Mouse (Mus musculus) mature B cell (primary cell): ENCODE results near the gene Astn2.

Experiments used
- in situ Hi-C: fragments of 300-500 bp; cut with MboI; formaldehyde crosslinking; loops from 2 replicates; pipeline ENCODE4 v1.14.3; 2019

The Astn2 gene

DNA sequence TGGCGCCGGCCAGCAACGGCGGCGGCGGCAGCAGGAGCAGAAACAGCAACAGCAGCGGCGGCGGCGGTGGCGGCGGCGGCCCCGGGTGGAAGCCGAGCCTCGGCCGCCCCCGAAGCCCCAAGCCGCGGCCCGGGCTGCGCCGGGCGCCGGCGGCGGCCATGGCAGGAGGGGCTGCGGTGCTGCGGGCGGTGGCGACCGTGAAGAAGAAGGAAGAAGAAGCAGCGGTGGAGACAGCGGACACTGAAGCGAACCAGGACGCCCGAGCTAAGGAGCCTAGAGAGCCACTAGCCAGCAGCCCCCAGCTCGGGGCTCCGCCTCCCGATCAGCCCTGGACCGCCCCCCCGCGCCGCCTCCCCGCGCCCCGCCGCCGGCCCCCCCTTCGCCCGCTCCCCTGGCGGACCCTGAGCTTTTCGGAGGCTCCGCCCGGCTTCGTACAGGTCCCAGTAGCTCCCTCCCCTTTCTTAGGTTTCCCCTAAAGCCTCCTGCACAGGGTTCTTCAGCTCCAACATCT, at the start of gene Astn2:
Astn2 (minus strand) TSS at position 411 of the 511 bp plus-strand sequence.
- in situ Hi-C loops: no loop called here

DNA sequence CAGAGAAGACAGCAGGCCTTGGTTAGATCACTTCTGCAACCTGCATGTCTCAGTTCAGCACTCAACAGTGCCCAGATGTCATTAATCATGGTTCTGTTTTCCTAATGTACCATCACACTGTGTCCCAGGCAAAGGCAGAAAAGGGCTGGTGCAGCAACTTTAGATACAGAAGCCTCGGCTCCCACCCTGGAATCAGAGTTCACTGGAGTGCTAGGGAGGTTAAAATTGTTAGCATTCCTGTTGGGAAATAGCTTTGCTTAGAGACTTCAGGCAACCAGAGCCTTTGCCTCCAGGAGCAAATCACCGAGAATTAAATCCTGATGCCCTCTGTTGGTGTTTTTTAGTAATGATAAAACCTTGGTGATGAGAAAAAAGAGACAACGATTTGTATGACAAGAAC, 45.7 kb upstream of the Astn2 start:
- in situ Hi-C loops: no loop called here

DNA sequence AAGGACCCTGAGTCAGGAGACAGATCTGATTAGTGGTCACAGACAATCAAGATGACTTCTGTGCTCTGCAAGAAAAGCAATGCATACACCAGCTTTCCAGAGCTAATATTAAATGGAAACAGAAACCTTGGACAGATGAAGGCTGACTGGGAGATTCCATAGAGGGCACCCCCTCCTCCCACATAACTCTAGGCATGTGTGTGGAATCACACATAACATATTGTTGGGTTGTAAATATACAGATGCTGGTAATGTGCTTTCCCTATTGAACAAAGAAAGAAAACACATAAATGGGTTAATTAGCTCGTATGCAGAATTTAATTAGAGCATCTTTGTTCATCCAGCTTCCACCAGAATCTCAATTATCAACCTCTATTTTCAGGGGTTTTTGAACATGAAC, 26.8 kb upstream of the Astn2 start:
- in situ Hi-C loops: no loop called here

DNA sequence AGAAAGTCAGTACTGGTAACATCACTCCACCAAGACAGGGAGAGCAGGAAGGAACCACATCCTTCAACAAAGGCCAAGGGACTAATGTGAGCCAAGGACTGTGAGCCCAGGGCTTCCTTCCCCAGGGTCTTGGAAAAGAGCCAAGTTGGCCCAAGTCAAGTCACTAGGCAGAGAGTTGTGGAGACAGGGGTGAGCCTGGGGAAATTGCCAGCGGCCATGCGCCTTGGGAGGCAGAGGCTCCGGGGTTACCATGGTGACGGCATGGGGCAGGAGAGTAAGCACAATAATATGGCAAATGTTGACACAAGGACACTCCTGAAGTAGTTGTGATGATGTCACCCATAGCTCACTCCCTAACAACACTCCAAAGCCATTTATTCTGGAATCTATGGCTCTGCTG, 21.4 kb upstream of the Astn2 start:
- in situ Hi-C loops: no loop called here

DNA sequence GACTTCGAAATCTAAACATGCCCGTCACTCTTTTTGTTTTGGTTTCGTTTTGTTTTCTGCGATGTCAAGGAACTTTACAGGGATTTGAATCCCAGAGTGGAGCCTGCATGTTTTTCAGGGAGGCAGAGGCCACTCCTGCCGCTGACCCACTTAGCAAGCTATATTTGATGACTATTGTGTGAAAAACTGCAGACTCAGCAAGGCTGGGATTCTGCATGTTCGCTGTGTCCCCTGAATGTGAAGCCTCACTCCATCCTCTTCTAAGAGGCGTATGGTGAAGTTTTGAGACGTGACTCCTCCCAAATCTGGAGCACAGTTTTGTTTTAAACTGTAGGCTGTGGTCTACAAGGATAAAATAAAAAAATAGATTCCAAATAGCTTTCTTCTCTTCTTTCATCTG, 10.4 kb upstream of the Astn2 start:
- in situ Hi-C loops: no loop called here

DNA sequence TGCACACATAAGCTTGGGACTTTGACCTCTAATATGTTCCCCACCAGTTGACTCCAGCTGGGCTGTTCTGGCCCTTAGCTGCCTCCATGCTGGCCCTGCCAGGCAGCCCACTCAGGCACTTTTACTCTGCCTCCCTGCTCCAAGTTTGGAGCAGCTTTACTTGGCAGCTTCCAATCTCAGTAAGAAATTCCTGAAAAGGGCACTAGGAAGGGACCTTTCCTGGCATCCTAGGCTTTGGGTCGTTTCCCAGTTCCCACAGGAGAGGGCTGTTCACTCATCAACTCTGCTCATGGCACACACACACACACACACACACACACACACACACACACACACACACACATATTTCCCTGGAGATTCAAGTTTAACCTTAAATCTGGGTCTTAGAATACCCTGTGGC, 675 bp upstream of the Astn2 start:
- in situ Hi-C loops: no loop called here

DNA sequence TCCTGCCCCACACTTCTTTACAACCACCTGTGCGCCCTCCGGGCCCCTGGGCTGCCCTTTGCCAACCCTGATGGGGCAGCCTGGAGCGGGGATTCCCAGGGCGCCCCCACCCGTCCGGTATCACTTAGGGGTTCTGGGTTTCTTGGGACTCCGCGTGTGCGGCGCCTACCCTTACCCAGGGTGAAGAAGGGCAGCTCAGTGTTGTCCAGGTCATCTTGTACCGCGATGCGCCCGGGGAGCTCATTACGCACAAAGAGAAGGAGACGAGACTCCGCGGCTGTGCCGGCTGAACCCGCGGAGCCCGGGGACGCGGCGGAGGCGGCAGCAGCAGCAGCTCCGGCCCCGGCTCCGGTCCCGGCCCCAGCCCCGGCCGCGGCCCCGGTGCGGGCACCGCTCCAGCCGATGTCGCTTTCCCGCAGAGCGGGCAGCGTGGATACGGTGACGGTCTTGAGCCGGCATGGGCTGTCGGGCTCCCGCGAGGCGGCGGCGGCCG, 657 bp downstream of the Astn2 start:
- in situ Hi-C loops: no loop called here

DNA sequence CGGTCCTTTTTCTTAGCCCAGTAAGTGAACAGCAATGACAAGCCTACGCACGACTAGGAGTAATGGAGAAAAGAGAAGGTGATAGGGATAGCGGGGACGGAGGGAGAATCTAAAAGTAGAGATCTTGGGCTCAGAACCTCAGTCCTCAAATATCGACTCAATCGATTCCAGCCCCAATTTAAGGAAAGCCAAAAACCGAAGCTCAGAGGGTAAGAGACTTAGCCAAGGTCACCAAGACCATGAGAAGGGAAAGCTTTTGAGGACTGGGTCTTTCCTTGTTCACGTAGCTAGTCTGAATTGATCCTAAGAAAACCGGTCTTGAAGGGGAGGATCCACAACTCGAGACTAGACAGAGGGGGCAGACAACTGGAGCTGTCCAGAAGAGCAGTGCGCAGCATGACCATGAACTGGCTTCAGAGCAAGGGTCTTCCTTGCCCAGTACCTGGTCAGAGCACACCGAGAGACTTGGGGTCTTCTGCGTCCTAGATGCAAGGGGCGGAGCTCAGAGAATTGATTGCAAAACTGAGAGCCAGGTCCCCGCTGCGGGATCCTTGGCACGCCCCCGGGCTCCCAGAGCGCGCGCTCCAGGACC, 1.2 kb downstream of the Astn2 start:
- in situ Hi-C loops: no loop called here

DNA sequence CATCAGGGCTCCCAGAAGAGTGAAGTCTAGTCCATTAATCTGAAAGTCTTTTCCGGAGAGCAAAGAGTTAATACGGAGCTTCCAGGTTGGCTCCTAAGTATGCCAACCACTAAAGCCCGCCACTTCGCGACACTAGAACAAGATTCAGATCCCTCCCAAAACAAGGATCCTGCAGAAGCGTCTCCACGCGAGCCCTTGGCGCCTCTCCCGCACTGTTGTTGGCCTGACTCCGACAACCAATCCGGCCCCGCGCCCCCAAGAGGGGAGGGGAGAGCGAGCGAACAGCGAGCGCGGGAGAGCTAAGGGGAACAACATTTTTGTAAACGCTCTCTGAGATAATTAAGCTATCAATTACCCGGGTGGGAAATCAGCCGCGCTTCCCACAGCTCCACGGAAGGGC, 1.8 kb downstream of the Astn2 start:
- in situ Hi-C loops: no loop called here

DNA sequence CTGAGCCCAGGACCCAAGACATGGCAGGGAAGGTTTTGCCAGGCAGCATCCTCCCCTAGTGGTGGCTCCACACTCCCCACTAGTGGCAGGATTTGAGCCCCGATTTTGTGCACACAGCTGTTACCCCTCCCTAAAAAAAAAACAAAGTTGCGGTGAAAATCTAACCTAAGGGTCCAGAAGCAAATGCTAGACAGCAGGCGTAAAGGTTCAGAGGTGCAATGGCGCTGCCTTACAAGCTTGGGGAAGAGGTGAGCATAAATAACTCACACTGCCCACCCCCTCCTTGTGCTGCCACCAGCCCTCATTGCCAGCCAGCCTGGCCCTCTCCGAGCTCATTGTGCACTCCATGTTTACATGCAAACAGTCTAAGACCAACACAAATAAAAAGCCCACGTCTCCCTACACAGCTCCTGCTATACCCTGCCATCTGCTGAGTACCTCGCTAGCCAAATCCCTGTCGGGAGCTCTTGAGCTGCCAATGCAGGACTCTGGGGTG, 3.2 kb downstream of the Astn2 start:
- in situ Hi-C loops: no loop called here

DNA sequence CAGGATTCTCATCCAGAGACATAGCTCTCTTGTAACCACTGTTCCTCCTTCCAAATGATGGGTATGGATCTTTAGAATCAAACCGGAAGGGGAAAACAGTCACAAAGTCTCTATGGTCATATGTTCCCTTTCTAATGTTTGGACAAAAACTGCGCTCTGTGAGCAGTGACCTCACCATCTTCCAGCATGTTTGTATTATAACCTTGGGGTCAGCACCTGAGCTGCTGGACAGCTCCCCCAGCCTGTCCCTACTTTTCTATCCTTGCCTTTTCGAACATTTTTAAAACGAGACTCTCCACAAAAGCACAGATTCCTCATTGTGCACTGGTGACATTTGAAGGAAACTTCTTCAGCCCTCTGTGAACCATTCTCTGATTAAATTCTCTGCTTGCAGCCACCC, 5.3 kb downstream of the Astn2 start:
- in situ Hi-C loops: no loop called here

DNA sequence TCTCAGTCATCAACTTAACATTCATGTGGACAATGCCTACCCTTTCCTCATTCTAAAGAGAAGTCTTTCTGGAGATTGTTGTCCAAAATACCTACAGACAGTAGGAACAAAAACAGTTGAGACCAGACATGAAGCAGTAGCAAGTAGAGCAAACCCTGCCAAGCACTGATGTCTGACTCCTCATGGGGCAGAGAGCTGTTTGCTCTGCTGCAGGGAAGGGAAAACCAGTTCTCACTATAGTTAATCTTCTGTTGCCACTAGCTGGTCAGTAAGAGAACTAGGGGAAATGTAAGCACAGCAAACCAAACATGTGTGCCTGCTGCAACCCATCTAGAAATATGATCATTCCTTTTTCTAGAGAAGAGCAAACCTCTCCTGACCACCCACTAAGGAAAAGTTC, 7.2 kb downstream of the Astn2 start:
- in situ Hi-C loops: no loop called here

DNA sequence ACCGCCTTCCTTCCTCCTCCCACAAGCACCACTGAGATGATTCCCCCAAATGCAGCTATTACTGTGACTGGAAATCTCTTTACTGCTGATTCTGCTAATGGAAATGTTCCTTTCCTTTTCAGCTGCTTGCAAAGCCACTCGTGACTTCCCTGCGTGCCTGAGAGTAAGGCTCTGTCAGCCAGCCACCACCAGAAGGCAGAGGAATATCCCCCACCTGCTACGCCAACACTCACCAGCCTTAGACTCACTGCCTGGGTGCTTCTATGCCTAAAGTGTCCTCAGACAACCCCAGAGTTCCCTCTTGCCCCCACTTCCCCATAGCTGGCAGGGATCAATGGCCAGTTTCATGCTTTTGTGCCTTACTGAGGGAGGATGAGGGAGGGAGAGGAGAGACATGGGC, 11.1 kb downstream of the Astn2 start:
- in situ Hi-C loops: no loop called here

DNA sequence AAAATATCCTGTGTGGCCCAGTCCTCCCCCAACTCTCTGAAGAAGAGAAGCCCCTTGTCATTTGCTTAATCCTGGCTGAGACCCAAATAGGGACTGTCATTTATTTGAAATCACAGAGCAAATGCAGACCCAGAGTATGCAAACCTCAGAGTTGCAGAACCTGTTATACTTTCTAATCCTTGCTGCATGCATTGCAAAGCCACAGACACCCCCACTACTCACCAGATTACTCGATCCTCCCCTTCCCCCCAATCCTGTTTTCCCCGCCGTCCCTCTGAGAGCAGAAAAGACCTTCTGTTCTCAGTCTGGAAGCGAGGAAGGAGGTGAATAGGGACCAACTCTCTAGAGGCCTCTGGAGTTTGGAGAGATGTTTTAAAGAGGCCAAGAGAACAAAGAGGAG, 13.9 kb downstream of the Astn2 start:
- in situ Hi-C loops: no loop called here

DNA sequence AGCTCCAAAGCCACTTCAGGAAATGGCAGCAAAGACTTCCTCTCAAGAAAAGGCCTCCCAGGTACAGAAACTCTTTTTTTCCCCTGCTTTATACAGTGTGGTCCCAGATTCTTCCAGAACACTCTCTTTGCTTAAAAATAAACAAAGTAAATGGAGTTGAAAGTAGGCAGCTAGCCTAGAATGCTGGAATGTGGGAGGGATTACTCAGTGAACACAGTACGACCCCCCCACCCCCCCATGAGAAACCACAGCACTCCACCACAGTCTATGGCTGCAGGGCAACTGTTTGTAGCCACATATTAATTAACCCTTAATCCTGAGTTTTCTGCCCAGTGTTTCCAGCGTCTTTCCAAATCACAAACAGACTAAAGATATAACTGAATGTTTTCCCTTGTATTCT, 25.8 kb downstream of the Astn2 start:
- in situ Hi-C loops: no loop called here

DNA sequence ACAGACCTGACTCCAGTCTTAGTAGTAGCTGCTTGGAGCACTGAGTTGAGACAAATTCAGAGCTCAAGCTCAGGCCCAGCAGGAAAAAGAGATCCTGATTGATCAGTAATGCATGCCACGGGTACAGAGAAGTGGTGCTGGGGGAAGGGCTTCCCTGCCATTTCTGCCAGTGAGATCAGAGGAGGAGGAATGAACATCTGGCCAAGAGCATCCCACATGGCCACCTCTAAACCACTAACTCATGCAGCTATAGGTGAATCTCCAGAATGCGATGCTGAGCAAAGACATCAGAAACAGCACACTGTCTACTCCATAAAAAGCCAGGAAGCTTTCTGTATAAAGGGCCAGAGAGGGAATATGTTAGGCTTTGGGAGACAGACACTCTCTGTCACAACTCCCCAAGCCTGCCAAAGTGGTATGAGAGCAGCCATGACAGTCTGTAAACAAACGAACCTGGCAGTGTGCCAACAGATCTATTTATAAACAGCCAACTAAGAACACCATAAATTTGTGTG, 33.8 kb downstream of the Astn2 start:
- in situ Hi-C loops: no loop called here

DNA sequence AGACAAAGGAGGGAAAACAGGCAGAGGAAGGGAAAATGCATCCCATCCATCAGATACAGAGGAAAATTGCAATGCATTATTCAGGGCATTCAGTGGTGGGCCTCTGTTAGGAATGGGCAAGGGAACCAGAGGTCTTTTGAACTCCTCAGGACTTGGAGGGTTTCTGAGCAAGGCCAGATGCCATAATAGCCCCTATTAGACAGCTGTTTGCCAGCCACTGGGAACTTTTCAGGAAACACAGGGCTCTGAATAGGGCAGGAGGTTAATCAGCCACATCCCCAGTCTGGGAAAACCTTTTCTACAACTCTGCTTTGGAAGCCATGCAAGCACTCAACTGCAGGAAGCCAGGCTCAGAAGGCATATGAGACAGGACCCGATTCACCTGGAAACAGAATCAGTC, 38.9 kb downstream of the Astn2 start:
- in situ Hi-C loops: no loop called here

DNA sequence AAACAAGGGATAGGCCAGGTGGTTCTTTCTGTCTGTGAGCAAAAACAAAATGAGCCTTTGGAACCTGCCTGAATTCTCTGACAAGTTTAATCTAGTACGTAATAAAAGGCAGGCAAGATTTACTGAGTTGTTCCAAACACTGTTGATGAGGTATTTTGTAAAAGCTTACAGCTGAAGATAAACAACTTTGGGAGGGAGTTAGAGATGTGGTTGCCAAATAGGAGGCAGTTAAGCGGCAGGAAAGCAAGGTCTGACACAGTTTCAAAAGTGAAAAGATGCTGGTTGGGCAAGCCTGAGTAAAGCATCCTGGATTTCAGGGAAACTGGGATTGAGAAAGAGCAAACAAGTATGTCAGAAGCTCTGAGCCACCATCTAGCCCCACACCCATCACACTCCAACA, 59.8 kb downstream of the Astn2 start:
- in situ Hi-C loops: no loop called here

DNA sequence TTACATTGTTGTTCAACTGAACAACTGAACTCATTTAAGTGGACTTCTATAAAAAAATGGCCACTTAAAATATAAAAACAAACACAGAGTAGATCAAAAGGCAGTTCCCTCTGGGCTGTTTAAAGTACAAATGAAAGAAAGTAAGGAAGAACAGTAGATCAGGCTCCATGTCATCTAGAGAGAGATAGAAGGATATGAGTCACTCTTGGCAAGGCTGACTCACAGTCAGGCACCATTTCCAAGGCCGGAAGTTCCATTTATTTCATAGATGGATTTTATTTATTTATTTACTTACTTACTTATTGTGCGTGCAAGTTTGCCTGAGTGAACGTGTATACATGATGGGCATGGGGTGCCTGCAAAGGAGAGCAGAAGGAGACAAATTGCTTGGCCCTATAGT, 67.0 kb downstream of the Astn2 start:
- in situ Hi-C loops: no loop called here

DNA sequence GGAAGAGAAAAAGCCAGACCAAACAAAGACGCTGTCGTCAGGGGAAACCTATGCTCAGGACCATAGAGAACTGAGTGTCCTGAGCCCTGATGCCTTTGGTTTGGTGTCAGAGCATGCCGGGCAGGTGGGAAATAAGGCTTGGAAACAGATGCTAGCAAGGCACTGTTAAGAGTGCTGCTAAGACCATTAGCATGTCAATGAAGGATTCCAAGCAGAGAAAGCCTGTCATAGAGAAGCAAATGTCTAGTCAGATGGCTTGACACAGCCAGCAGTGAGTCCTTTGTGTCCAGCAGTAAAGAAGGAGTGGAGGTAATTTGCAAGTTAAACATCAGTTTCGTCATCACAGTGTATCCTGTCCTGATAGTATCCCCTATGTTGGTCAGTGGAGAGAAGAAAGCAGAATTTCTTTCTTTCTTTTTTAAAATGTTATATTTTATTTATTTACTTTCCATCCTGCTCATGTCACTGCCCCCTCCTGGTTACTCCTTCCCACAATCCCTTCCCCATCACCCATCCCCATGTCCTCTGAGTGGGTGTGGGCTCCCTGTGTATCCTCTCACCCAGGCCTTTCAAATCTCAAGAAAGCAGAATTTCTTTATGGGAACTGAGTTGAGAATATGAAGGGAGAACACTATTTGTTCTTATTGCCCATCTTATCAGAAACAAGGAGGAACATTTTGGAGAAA, 73.7 kb downstream of the Astn2 start:
- in situ Hi-C loops: no loop called here

DNA sequence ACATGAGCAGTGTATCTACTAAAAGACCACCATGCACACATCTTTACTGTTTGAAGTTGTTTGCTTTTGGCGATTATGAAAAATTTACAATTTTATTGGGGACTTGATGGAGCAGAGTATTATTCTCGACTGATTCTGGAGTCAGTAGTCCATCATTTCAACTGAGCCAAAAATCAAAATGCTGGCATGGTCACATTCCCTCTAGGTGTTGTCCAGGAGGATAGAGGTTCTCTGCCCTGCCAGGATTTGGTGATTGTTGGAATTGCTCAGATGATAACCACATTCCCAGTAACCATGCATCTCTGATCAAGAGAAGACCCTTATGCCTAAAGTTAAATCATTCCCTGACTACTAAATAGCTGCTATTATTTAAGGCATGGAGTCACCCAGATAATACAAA, 83.4 kb downstream of the Astn2 start:
- in situ Hi-C loops: no loop called here

DNA sequence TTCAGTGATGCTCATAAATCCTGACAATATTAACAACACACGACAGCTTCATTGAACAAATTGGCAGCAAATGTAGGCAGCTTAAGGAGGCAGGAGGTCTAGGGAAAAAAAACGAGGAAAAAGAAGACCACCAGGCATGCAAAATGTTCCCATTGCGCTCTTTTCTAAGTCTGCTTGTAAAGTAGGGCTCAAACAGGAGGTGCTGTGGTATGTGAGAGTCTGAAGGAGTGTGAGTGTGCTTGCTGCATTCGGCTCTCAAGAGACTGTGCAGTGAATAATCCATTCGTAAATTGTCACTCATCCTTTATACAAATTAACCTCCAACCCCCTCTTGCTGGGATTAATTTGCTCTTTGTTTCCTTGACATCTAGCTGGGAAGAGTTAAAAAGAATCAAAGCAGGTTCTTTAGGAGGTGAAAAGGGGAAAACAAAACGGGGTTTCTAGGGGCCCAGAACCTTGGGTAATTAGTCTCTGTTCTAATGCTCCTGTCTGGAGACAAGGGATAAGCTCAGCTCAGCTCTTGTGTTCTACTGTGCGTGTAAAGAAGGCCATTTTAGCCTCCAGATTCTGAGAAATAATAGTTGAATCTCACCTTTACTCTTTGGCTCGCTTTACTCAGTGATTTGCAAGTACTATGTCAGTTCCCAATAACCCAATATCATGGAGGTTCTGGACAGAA, 89.5 kb downstream of the Astn2 start:
- in situ Hi-C loops: no loop called here

DNA sequence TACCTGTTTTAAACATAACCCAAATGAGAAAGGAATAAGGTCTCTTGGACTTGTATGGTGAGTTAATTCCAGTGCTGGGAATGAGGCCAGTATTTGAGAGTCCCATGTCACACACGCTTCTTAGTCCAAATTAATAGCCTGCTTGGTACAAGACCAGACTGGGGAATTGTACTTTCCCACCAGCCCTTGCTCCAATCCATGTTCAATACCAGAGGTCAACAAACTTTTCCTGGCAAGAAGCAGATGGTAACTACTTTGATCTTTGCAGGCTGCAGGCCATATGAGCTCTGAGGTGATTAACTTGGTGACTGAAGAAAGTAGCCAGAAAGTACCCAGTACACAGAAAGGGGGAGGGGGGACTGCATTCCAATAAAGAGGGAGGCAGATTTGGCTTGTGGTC, 91.7 kb downstream of the Astn2 start:
- in situ Hi-C loops: no loop called here
